ENCODE assay signal across 22 mouse cellular contexts in genomic region chr13:111301431-111301830, GRCm38 (mm10). TPM values are rescaled to one million over a fixed set of nuclear protein-coding genes. Genes with fewer than 3 reads are reported as not detected.
DNase-seq lines count a peak whose midpoint lies in the region; ATAC-seq and TF ChIP-seq lines count a peak whose summit lies in the region.
"Had no signal": no experiment of that assay in that cellular context is flagged by ENCODE, and none has a peak within 500 bp of the region (broad histone marks: within the 10 kb centered on the region; RNA-seq: fewer than 3 reads in every experiment).

No protein-coding gene starts in this region.

- no peak for TF ChIP-seq POLR2A in thymus, adult 2 months (IDR thresholded peaks at IDR 0.05; ENCODE audit: control insufficient read depth, extremely low read depth, insufficient read depth, low read length, poor library complexity)

- H3K4me2 ChIP-seq in kidney, postnatal 0 days (ENCODE audit: low read length) = no peak overlapping the region
- no peak overlapping the region for H3K4me2 ChIP-seq in lung, embryonic 14.5 days
- H3K4me2 ChIP-seq: heart, embryonic 11.5 days; heart, embryonic 15.5 days; hindbrain, embryonic 14.5 days; intestine, embryonic 15.5 days had no signal

- DNase-seq in cerebellum, postnatal 4 days (ENCODE audit: low spot score in 2 of 2) = no peak
- peak; percentile 33 for DNase-seq in kidney, postnatal 0 days (ENCODE audit: low spot score)
- no peak for DNase-seq in kidney, adult 9 months
- peak; percentile 27 for DNase-seq in lung, embryonic 14.5 days
- no peak for DNase-seq in lung, postnatal 14 days
- no peak for DNase-seq in thymus, adult 2 months
- DNase-seq: adrenal gland, postnatal 14 days; cerebellum, adult 11 months; cerebellum, adult 8-10 months; gastrocnemius, postnatal 14 days; heart, adult 2 months; heart, postnatal 14 days had no signal

- no peaks in the 10 kb centered on the region for H3K36me3 ChIP-seq in kidney, postnatal 0 days (ENCODE audit: insufficient read depth, low read length)
- no peaks in the 10 kb centered on the region for H3K36me3 ChIP-seq in lung, embryonic 14.5 days (ENCODE audit: insufficient read depth)
- H3K36me3 ChIP-seq in thymus, adult 2 months (ENCODE audit: control insufficient read depth, insufficient read depth, low read length) = no peaks in the 10 kb centered on the region
- H3K36me3 ChIP-seq: embryonic facial prominence, embryonic 10.5 days; heart, embryonic 15.5 days; hindbrain, embryonic 10.5 days; intestine, embryonic 15.5 days had no signal

- H3K27me3 ChIP-seq in kidney, postnatal 0 days (ENCODE audit: insufficient read depth, low read length) = no peaks in the 10 kb centered on the region
- no peaks in the 10 kb centered on the region for H3K27me3 ChIP-seq in lung, embryonic 14.5 days (ENCODE audit: insufficient read depth, low read length)
- H3K27me3 ChIP-seq in thymus, adult 2 months (ENCODE audit: control insufficient read depth, insufficient read depth, low read length) = no peaks in the 10 kb centered on the region
- H3K27me3 ChIP-seq: heart, embryonic 15.5 days; intestine, embryonic 15.5 days had no signal

- no peaks in the 10 kb centered on the region for H3K4me1 ChIP-seq in kidney, postnatal 0 days (replicated peaks; ENCODE audit: insufficient read depth, low read length)
- H3K4me1 ChIP-seq in lung, embryonic 14.5 days (ENCODE audit: insufficient read depth) = 0 out of 2 replicates have a peak, but pooled peaks cover 5% of the 10 kb centered on the region
- no peaks in the 10 kb centered on the region for H3K4me1 ChIP-seq in thymus, adult 2 months (replicated peaks; ENCODE audit: control insufficient read depth, insufficient read depth, low read length)
- H3K4me1 ChIP-seq: embryonic facial prominence, embryonic 10.5 days; hindbrain, embryonic 10.5 days; intestine, embryonic 15.5 days had no signal

- H3K9ac ChIP-seq in kidney, postnatal 0 days (ENCODE audit: low read depth, low read length) = no peak overlapping the region
- no peak overlapping the region for H3K9ac ChIP-seq in lung, embryonic 14.5 days
- H3K9ac ChIP-seq: heart, embryonic 15.5 days; hindbrain, embryonic 14.5 days; intestine, embryonic 15.5 days had no signal

- H3K4me3 ChIP-seq in kidney, postnatal 0 days (replicated peaks; ENCODE audit: low read depth, low read length) = no peak overlapping the region
- H3K4me3 ChIP-seq in lung, embryonic 14.5 days (ENCODE audit: low read depth, low read length) = no peak overlapping the region
- H3K4me3 ChIP-seq in thymus, adult 2 months (ENCODE audit: control insufficient read depth, insufficient read depth, low read length) = no peak overlapping the region
- H3K4me3 ChIP-seq: embryonic facial prominence, embryonic 10.5 days; heart, adult 2 months; heart, embryonic 15.5 days; hindbrain, embryonic 10.5 days; intestine, embryonic 15.5 days had no signal

- no peak for TF ChIP-seq CTCF in kidney, postnatal 0 days (IDR thresholded peaks at IDR 0.05; ENCODE audit: low read depth)
- TF ChIP-seq CTCF in lung, embryonic 14.5 days (IDR thresholded peaks at IDR 0.05; ENCODE audit: low read depth) = no peak
- no peak for TF ChIP-seq CTCF in thymus, adult 2 months (IDR thresholded peaks at IDR 0.05; ENCODE audit: borderline replicate concordance, control insufficient read depth, extremely low read depth, insufficient read depth, low read length, poor library complexity)

- peak; percentile 63 for ATAC-seq in cerebellum, adult (ENCODE audit: insufficient number of reproducible peaks, low FRiP score, low TSS enrichment)
- no peak for ATAC-seq in kidney, postnatal 0 days (replicated peaks; ENCODE audit: low FRiP score, low read depth)
- ATAC-seq in lung, embryonic 14.5 days (ENCODE audit: insufficient read depth) = no peak
- ATAC-seq: forebrain, embryonic 14.5 days; intestine, embryonic 15.5 days had no signal

- H3K9me3 ChIP-seq in kidney, postnatal 0 days (replicated peaks; ENCODE audit: low read length) = no peaks in the 10 kb centered on the region
- no peaks in the 10 kb centered on the region for H3K9me3 ChIP-seq in lung, embryonic 14.5 days (ENCODE audit: low read depth, low read length)
- H3K9me3 ChIP-seq: embryonic facial prominence, embryonic 10.5 days; heart, embryonic 15.5 days; hindbrain, embryonic 10.5 days; intestine, embryonic 15.5 days had no signal

- 46% methylated on average over 2 of the region's 2 CpGs for WGBS in kidney, postnatal 0 days
- WGBS in lung, embryonic 14.5 days = 25% methylated on average over 2 of the region's 2 CpGs
- 94% methylated on average over 2 of the region's 2 CpGs for WGBS in thymus, adult 2 months

- no peak overlapping the region for H3K27ac ChIP-seq in kidney, postnatal 0 days
- H3K27ac ChIP-seq in lung, embryonic 14.5 days (ENCODE audit: low read depth) = no peak overlapping the region
- no peak overlapping the region for H3K27ac ChIP-seq in thymus, adult 2 months (ENCODE audit: control insufficient read depth, insufficient read depth, low read length)
- H3K27ac ChIP-seq: embryonic facial prominence, embryonic 10.5 days; heart, adult 2 months; heart, embryonic 15.5 days; hindbrain, embryonic 10.5 days; hindbrain, embryonic 14.5 days; intestine, embryonic 15.5 days had no signal

RNA-seq across cellular contexts. Expression of gene Actbl2, which starts 46.6 kb away (rescaled TPM):
- not detected in 2 replicates for polyA plus RNA-seq in kidney, postnatal 0 days (2015; fragmentation: Nextera tagmentation; extraction: Ambion mirVana)
- polyA plus RNA-seq in lung, embryonic 14.5 days (2014; fragmentation: Nextera tagmentation; extraction: Ambion mirVana) = not detected in 2 replicates
- polyA plus RNA-seq in thymus, adult 2 months (2012; rRNA removed) = not detected in 2 replicates
- polyA plus RNA-seq: C2C12; embryonic facial prominence, embryonic 10.5 days; embryonic facial prominence, embryonic 14.5 days; forebrain, embryonic 14.5 days; heart, adult 2 months; heart, embryonic 11.5 days; heart, embryonic 15.5 days; hindbrain, embryonic 10.5 days; intestine, embryonic 15.5 days had no signal

Comparison
In these comparisons a context has a peak if more than half of its experiments do, and no peak if none do; other contexts are left out.
1. DNase-seq: peak in kidney, postnatal 0 days (single experiment) and lung, embryonic 14.5 days (single experiment); none in cerebellum, postnatal 4 days (0 of 2), kidney, adult 9 months (single experiment), lung, postnatal 14 days (single experiment) and thymus, adult 2 months (single experiment).